Mouse (Mus musculus) heart, postnatal 0 days (tissue): ENCODE results near the gene Rbm47. TPM values are rescaled to one million over a fixed set of nuclear protein-coding genes. Genes with fewer than 3 reads are reported as not detected.
A peak's percentile ranks its signal among the peaks of the same experiment; 100 is the strongest.

ENCODE experiments used
- ATAC-seq: fragments of 200-750 bp; cut with Nextera tagmentation; 2 replicates; pipeline ENCODE4 v1.8.0; 2017; ENCODE audit warnings: low read depth, moderate number of reproducible peaks, moderate library complexity; ENCODE audit not compliant: insufficient read depth
- DNase-seq: peaks from one replicate; pipeline ENCODE4 v3.0.0-alpha.2; 2016; ENCODE audit warnings: low spot score
- H3K27ac ChIP-seq: fragments of 300-500 bp; sonication (generic); 2 replicates; pipeline ENCODE4 v1.5.1; 2014; ENCODE audit warnings: low read depth, mild to moderate bottlenecking
- H3K27me3 ChIP-seq: fragments of 300-500 bp; sonication (generic); 2 replicates; pipeline ENCODE4 v1.6.1; 2014; ENCODE audit warnings: low read length, mixed read lengths; ENCODE audit not compliant: control insufficient read depth, insufficient read depth
- H3K36me3 ChIP-seq: fragments of 300-500 bp; sonication (generic); replicated peaks from 2 replicates; pipeline ENCODE4 v1.6.1; 2014; ENCODE audit warnings: low read length, mixed read lengths; ENCODE audit not compliant: control insufficient read depth, insufficient read depth
- H3K4me1 ChIP-seq: fragments of 300-500 bp; sonication (generic); 2 replicates; pipeline ENCODE4 v1.6.1; 2014; ENCODE audit warnings: antibody characterized with exemption; ENCODE audit not compliant: control insufficient read depth, insufficient read depth
- H3K4me2 ChIP-seq: fragments of 300-500 bp; sonication (generic); 2 replicates; pipeline ENCODE4 v1.6.1; 2014; ENCODE audit warnings: low read depth, mild to moderate bottlenecking, low read length, moderate library complexity
- H3K4me3 ChIP-seq: fragments of 300-500 bp; sonication (generic); 2 replicates; pipeline ENCODE4 v1.5.1; 2014; ENCODE audit warnings: low read depth, low read length
- H3K9ac ChIP-seq: fragments of 300-500 bp; sonication (generic); replicated peaks from 2 replicates; pipeline ENCODE4 v1.6.1; 2014; ENCODE audit warnings: low read depth, low read length, mixed read lengths
- H3K9me3 ChIP-seq: fragments of 300-500 bp; sonication (generic); replicated peaks from 2 replicates; pipeline ENCODE4 v1.6.1; 2016; ENCODE audit warnings: low read length; ENCODE audit not compliant: control insufficient read depth
- CTCF ChIP-seq: IDR thresholded peaks from 2 replicates; pipeline ENCODE4 v1.5.1; 2016; ENCODE audit warnings: antibody characterized with exemption, control low read depth, low read depth
- EP300 ChIP-seq: IDR thresholded peaks from 2 replicates; pipeline ENCODE4 v1.6.1; 2016; ENCODE audit warnings: antibody characterized with exemption, low read depth
- WGBS: fragments of 180-500 bp; shearing (Covaris S2); extraction: QIAGEN DNeasy Blood & Tissue Kit; methylation state at CpG from one replicate; pipeline ENCODE4 v1.1.7; 2014; 5-methylcytosine and 5-hydroxymethylcytosine counted together
- polyA plus RNA-seq: library from polyadenylated mRNA; unstranded; fragments of >200 nt; fragmentation: Nextera tagmentation; extraction: Ambion mirVana; gene quantifications from 2 replicates; pipeline ENCODE4 v1.2.1, GENCODE M21; 2015
- total RNA-seq: library from RNA; depleted of rRNA; stranded (reverse); fragments of >200 nt; gene quantifications from 2 replicates; pipeline ENCODE4 v1.2.3, GENCODE M21; 2014; ENCODE audit warnings: low replicate concordance

Rbm47 gene
- total and polyA plus RNA-seq, 2 experiments from 2014 or later, result 1.1 to 11.2 TPM

- Histone ChIP-seq H3K9ac (no peak overlapping the region), H3K4me2 (no peak overlapping the region), H3K9me3 (no peaks in the 10 kb centered on the region), H3K4me3 (no peak overlapping the region), H3K36me3 (no peaks in the 10 kb centered on the region), H3K27ac (no peak overlapping the region), H3K27me3 (no peaks in the 10 kb centered on the region), H3K4me1 (no peaks in the 10 kb centered on the region)
- DNase-seq (no peak), ATAC-seq (no peak)
- no peak for TF ChIP-seq EP300
- no peak for TF ChIP-seq CTCF
- 82% methylated on average over 12 of the region's 12 CpGs for WGBS
These were observed 49.4 kb downstream of the Rbm47 start for GRCm38 (mm10) chr5:66123295-66124088.

GRCm38 (mm10) chr5:66121255-66121654 is 51.7 kb downstream of the Rbm47 start:
- Histone ChIP-seq H3K9me3 (no peaks in the 10 kb centered on the region), H3K36me3 (no peaks in the 10 kb centered on the region), H3K9ac (no peak overlapping the region), H3K4me1 (no peaks in the 10 kb centered on the region), H3K4me3 (no peak overlapping the region), H3K27ac (no peak overlapping the region), H3K4me2 (no peak overlapping the region), H3K27me3 (no peaks in the 10 kb centered on the region)
- TF ChIP-seq CTCF (no peak), EP300 (no peak)
- DNase-seq (no peak), ATAC-seq (no peak)

- H3K4me1 ChIP-seq, result no peaks in the 10 kb centered on the region
- H3K27me3 ChIP-seq, result no peaks in the 10 kb centered on the region
- WGBS, result 85% methylated on average over 14 of the region's 14 CpGs
- ATAC-seq (no peak), DNase-seq (no peak)
- H3K36me3 ChIP-seq, result no peaks in the 10 kb centered on the region
- no peak overlapping the region for H3K27ac ChIP-seq
- H3K9me3 ChIP-seq, result no peaks in the 10 kb centered on the region
- no peak overlapping the region for H3K9ac ChIP-seq
- H3K4me2 ChIP-seq, result no peak overlapping the region
- no peak for TF ChIP-seq CTCF
- TF ChIP-seq EP300, result no peak
- no peak overlapping the region for H3K4me3 ChIP-seq
These were observed 58.2 kb downstream of the Rbm47 start for GRCm38 (mm10) chr5:66114751-66115150.

- H3K4me1 ChIP-seq, result no peaks in the 10 kb centered on the region
- no peak overlapping the region for H3K27ac ChIP-seq
- H3K9ac ChIP-seq, result no peak overlapping the region
- WGBS, result 67% methylated on average over 6 of the region's 6 CpGs
- no peaks in the 10 kb centered on the region for H3K9me3 ChIP-seq
- ATAC-seq (no peak), DNase-seq (no peak)
- no peaks in the 10 kb centered on the region for H3K27me3 ChIP-seq
- H3K4me2 ChIP-seq, result no peak overlapping the region
- no peaks in the 10 kb centered on the region for H3K36me3 ChIP-seq
- H3K4me3 ChIP-seq, result no peak overlapping the region
- TF ChIP-seq CTCF, result no peak
- TF ChIP-seq EP300, result no peak
These were observed 58.7 kb downstream of the Rbm47 start for GRCm38 (mm10) chr5:66114208-66114607.

GRCm38 (mm10) chr5:66112059-66112458 is 60.9 kb downstream of the Rbm47 start:
- WGBS, result 45% methylated on average over 8 of the region's 8 CpGs
- Histone ChIP-seq H3K27ac (no peak overlapping the region), H3K9ac (no peak overlapping the region), H3K9me3 (no peaks in the 10 kb centered on the region), H3K36me3 (no peaks in the 10 kb centered on the region), H3K4me2 (no peak overlapping the region), H3K27me3 (no peaks in the 10 kb centered on the region), H3K4me3 (no peak overlapping the region), H3K4me1 (no peaks in the 10 kb centered on the region)
- TF ChIP-seq CTCF, result no peak
- TF ChIP-seq EP300, result no peak
- ATAC-seq (peak; percentile 53), DNase-seq (peak; percentile 15)

GRCm38 (mm10) chr5:66106372-66106771 is 66.5 kb downstream of the Rbm47 start:
- ATAC-seq, result no peak
- Histone ChIP-seq H3K4me3 (no peak overlapping the region), H3K27ac (no peak overlapping the region), H3K4me1 (no peaks in the 10 kb centered on the region), H3K9ac (no peak overlapping the region), H3K27me3 (no peaks in the 10 kb centered on the region), H3K4me2 (no peak overlapping the region), H3K36me3 (no peaks in the 10 kb centered on the region), H3K9me3 (no peaks in the 10 kb centered on the region)
- TF ChIP-seq EP300, result no peak
- TF ChIP-seq CTCF, result no peak
- no peak for DNase-seq
- WGBS, result 89% methylated on average over 9 of the region's 9 CpGs
